22 mouse cellular contexts compared by ENCODE assay signal in genomic region chr11:93969799-93970198, GRCm38 (mm10).
"Had no signal": no experiment of that assay in that cellular context is flagged by ENCODE, and none has a peak within 500 bp of the region (broad histone marks: within the 10 kb centered on the region; RNA-seq: fewer than 3 reads in every experiment).

No protein-coding gene starts in this region.

- H3K9ac ChIP-seq: heart, embryonic 12.5 days; hindbrain, embryonic 12.5 days; hindbrain, embryonic 14.5 days; intestine, embryonic 15.5 days; limb, embryonic 15.5 days; liver, embryonic 13.5 days; liver, embryonic 15.5 days had no signal

- H3K9me3 ChIP-seq: heart, embryonic 10.5 days; heart, embryonic 12.5 days; hindbrain, embryonic 10.5 days; hindbrain, embryonic 12.5 days; intestine, embryonic 15.5 days; limb, embryonic 13.5 days; limb, embryonic 15.5 days; liver, embryonic 13.5 days; liver, embryonic 15.5 days had no signal

- H3K27me3 ChIP-seq: heart, embryonic 12.5 days; hindbrain, embryonic 12.5 days; intestine, embryonic 15.5 days; limb, embryonic 13.5 days; limb, embryonic 15.5 days; liver, embryonic 13.5 days; liver, embryonic 15.5 days had no signal

- DNase-seq: gastrocnemius, postnatal 14 days; heart, adult 18-20 months; heart, postnatal 10 days; heart, postnatal 4 days; kidney, adult 18-20 months; kidney, adult 8-10 months; kidney, postnatal 10 days; kidney, postnatal 25 days; kidney, postnatal 4 days; left cerebral cortex, postnatal 4 days; liver, embryonic 13.5 days had no signal

- H3K4me3 ChIP-seq: heart, embryonic 10.5 days; heart, embryonic 12.5 days; hindbrain, embryonic 10.5 days; hindbrain, embryonic 12.5 days; intestine, embryonic 15.5 days; layer of hippocampus, adult 2 months; left cerebral cortex, adult 2 months; limb, embryonic 13.5 days; limb, embryonic 15.5 days; liver, embryonic 15.5 days had no signal

- H3K4me2 ChIP-seq: hindbrain, embryonic 12.5 days; hindbrain, embryonic 14.5 days; intestine, embryonic 15.5 days; limb, embryonic 15.5 days had no signal

- H3K27ac ChIP-seq: hindbrain, embryonic 10.5 days; hindbrain, embryonic 12.5 days; hindbrain, embryonic 14.5 days; intestine, embryonic 15.5 days; limb, embryonic 13.5 days; limb, embryonic 15.5 days; liver, embryonic 13.5 days; liver, embryonic 15.5 days had no signal
